Mouse (Mus musculus) heart, embryonic 16.5 days (tissue): ENCODE results near the gene Spert. TPM values are rescaled to one million over a fixed set of nuclear protein-coding genes. Genes with fewer than 3 reads are reported as not detected.

Source experiments
- ATAC-seq: fragments of 200-750 bp; cut with Nextera tagmentation; replicated peaks from 2 replicates; pipeline ENCODE4 v1.8.0; 2017; ENCODE audit warnings: moderate number of reproducible peaks; ENCODE audit not compliant: insufficient read depth, low FRiP score; ENCODE audit errors: extremely low read depth
- H3K27ac ChIP-seq: fragments of 300-500 bp; sonication (generic); 2 replicates; pipeline ENCODE4 v1.5.1; 2014; ENCODE audit warnings: mild to moderate bottlenecking, low read length, control low read depth, moderate library complexity
- H3K27me3 ChIP-seq: fragments of 300-500 bp; sonication (generic); 2 replicates; pipeline ENCODE4 v1.6.1; 2014; ENCODE audit warnings: low read length, mixed read lengths; ENCODE audit not compliant: control insufficient read depth, insufficient read depth
- H3K36me3 ChIP-seq: fragments of 300-500 bp; sonication (generic); 2 replicates; pipeline ENCODE4 v1.6.1; 2014; ENCODE audit not compliant: control insufficient read depth, insufficient read depth
- H3K4me1 ChIP-seq: fragments of 300-500 bp; sonication (generic); 2 replicates; pipeline ENCODE4 v1.6.1; 2014; ENCODE audit warnings: low read length, mixed read lengths; ENCODE audit not compliant: control insufficient read depth, insufficient read depth
- H3K4me2 ChIP-seq: fragments of 300-500 bp; sonication (generic); 2 replicates; pipeline ENCODE4 v1.6.1; 2014; ENCODE audit warnings: low read depth, mild to moderate bottlenecking, control low read depth, low read length
- H3K4me3 ChIP-seq: fragments of 300-500 bp; sonication (generic); 2 replicates; pipeline ENCODE4 v1.5.1; 2014; ENCODE audit warnings: mild to moderate bottlenecking, control low read depth, low read length
- H3K9ac ChIP-seq: fragments of 300-500 bp; sonication (generic); 2 replicates; pipeline ENCODE4 v1.6.1; 2014; ENCODE audit warnings: low read length, control low read depth
- H3K9me3 ChIP-seq: fragments of 300-500 bp; sonication (generic); replicated peaks from 2 replicates; pipeline ENCODE4 v1.6.1; 2016; ENCODE audit warnings: low read length; ENCODE audit not compliant: control insufficient read depth
- WGBS: fragments of 180-500 bp; shearing (Covaris S2); extraction: QIAGEN DNeasy Blood & Tissue Kit; methylation state at CpG from one replicate; pipeline ENCODE4 v1.1.7; 2014; 5-methylcytosine and 5-hydroxymethylcytosine counted together
- polyA plus RNA-seq: library from polyadenylated mRNA; unstranded; fragments of >200 nt; fragmentation: Nextera tagmentation; extraction: Ambion mirVana; gene quantifications from 2 replicates; pipeline ENCODE4 v1.2.1, GENCODE M21; 2015

The Spert gene
- not detected in 2 replicates for polyA plus RNA-seq

- no peak within 1 kb of the TSS for H3K4me3 ChIP-seq
- 68% methylated on average over 3 of the region's 3 CpGs for WGBS
- no peak within 1 kb of the TSS for H3K27ac ChIP-seq
- no peaks in the 10 kb centered on the region; the same call in 1 of the 2 replicates for H3K27me3 ChIP-seq
- no peaks in the 10 kb centered on the region for H3K36me3 ChIP-seq
- H3K4me2 ChIP-seq, result no peak within 1 kb of the TSS
- no peaks in the 10 kb centered on the region for H3K9me3 ChIP-seq
- no peak within 1 kb of the TSS for H3K9ac ChIP-seq
- H3K4me1 ChIP-seq, result no peaks in the 10 kb centered on the region
- no peak for ATAC-seq
These were observed at the start of gene Spert for GRCm38 (mm10) chr14:75592978-75593377. TSS of gene Spert (minus strand) at chr14:75593116.

- 75% methylated on average over 8 of the region's 8 CpGs for WGBS
- Histone ChIP-seq H3K4me3 (no peak within 1 kb of the TSS), H3K4me1 (no peaks in the 10 kb centered on the region), H3K27ac (no peak within 1 kb of the TSS), H3K36me3 (no peaks in the 10 kb centered on the region), H3K27me3 (no peaks in the 10 kb centered on the region), H3K9ac (no peak within 1 kb of the TSS), H3K4me2 (no peak within 1 kb of the TSS), H3K9me3 (0 out of 2 replicates have a peak, but pooled peaks cover 4% of the 10 kb centered on the region)
- ATAC-seq, result no peak
These were observed 49.2 kb upstream of the Spert start, which contains the start of gene Erich6b for GRCm38 (mm10) chr14:75642080-75642479. TSS of gene Erich6b (plus strand) at chr14:75642259.

GRCm38 (mm10) chr14:75641369-75641768 lies 48.5 kb upstream of the Spert start:
- ATAC-seq, result no peak
- H3K4me2 ChIP-seq, result no peak overlapping the region
- no peaks in the 10 kb centered on the region for H3K36me3 ChIP-seq
- no peak overlapping the region for H3K27ac ChIP-seq
- no peak overlapping the region for H3K9ac ChIP-seq
- WGBS, result 66% methylated on average over 6 of the region's 6 CpGs
- no peaks in the 10 kb centered on the region for H3K4me1 ChIP-seq
- H3K27me3 ChIP-seq, result no peaks in the 10 kb centered on the region
- H3K4me3 ChIP-seq, result no peak overlapping the region
- 0 out of 2 replicates have a peak, but pooled peaks cover 4% of the 10 kb centered on the region for H3K9me3 ChIP-seq

- H3K27ac ChIP-seq, result no peak overlapping the region
- H3K4me3 ChIP-seq, result no peak overlapping the region
- H3K4me1 ChIP-seq, result no peaks in the 10 kb centered on the region
- 0 out of 2 replicates have a peak, but pooled peaks cover 4% of the 10 kb centered on the region for H3K9me3 ChIP-seq
- H3K4me2 ChIP-seq, result no peak overlapping the region
- 66% methylated on average over 2 of the region's 2 CpGs for WGBS
- ATAC-seq, result no peak
- H3K9ac ChIP-seq, result no peak overlapping the region
- H3K27me3 ChIP-seq, result no peaks in the 10 kb centered on the region
- H3K36me3 ChIP-seq, result no peaks in the 10 kb centered on the region
These were observed 47.9 kb upstream of the Spert start for GRCm38 (mm10) chr14:75640846-75641245.

GRCm38 (mm10) chr14:75637641-75638040 lies 44.7 kb upstream of the Spert start:
- Histone ChIP-seq H3K27ac (no peak overlapping the region), H3K27me3 (no peaks in the 10 kb centered on the region), H3K4me3 (no peak overlapping the region), H3K4me1 (no peaks in the 10 kb centered on the region), H3K4me2 (no peak overlapping the region), H3K9me3 (no peaks in the 10 kb centered on the region), H3K9ac (no peak overlapping the region), H3K36me3 (no peaks in the 10 kb centered on the region)
- 68% methylated on average over 4 of the region's 4 CpGs for WGBS
- no peak for ATAC-seq

- Histone ChIP-seq H3K9me3 (no peaks in the 10 kb centered on the region), H3K9ac (no peak overlapping the region), H3K36me3 (no peaks in the 10 kb centered on the region), H3K27me3 (no peaks in the 10 kb centered on the region), H3K4me1 (no peaks in the 10 kb centered on the region), H3K4me2 (no peak overlapping the region), H3K4me3 (no peak overlapping the region), H3K27ac (no peak overlapping the region)
- no peak for ATAC-seq
- WGBS, result 57% methylated on average over 7 of the region's 7 CpGs
These were observed 43.2 kb upstream of the Spert start for GRCm38 (mm10) chr14:75636107-75636506.

- H3K36me3 ChIP-seq, result no peaks in the 10 kb centered on the region
- H3K27ac ChIP-seq, result no peak overlapping the region
- no peak overlapping the region for H3K9ac ChIP-seq
- 40% methylated on average over 12 of the region's 12 CpGs for WGBS
- no peaks in the 10 kb centered on the region for H3K4me1 ChIP-seq
- H3K9me3 ChIP-seq, result no peaks in the 10 kb centered on the region
- H3K4me3 ChIP-seq, result no peak overlapping the region
- no peak; the same call in 1 of the 2 replicates for ATAC-seq
- H3K4me2 ChIP-seq, result peak overlapping the region; percentile 22; the same call in 1 of the 2 replicates
- H3K27me3 ChIP-seq, result no peaks in the 10 kb centered on the region
These were observed 42.4 kb upstream of the Spert start for GRCm38 (mm10) chr14:75635350-75635749.

GRCm38 (mm10) chr14:75628870-75629269 lies 36.0 kb upstream of the Spert start:
- H3K4me1 ChIP-seq, result no peaks in the 10 kb centered on the region
- no peak overlapping the region for H3K27ac ChIP-seq
- H3K9me3 ChIP-seq, result no peaks in the 10 kb centered on the region
- no peak overlapping the region for H3K4me3 ChIP-seq
- no peaks in the 10 kb centered on the region for H3K27me3 ChIP-seq
- no peak for ATAC-seq
- H3K36me3 ChIP-seq, result no peaks in the 10 kb centered on the region
- 80% methylated on average over 8 of the region's 8 CpGs for WGBS
- H3K4me2 ChIP-seq, result no peak overlapping the region
- no peak overlapping the region for H3K9ac ChIP-seq

- Histone ChIP-seq H3K9ac (no peak overlapping the region), H3K4me2 (no peak overlapping the region), H3K4me1 (no peaks in the 10 kb centered on the region), H3K9me3 (no peaks in the 10 kb centered on the region), H3K27me3 (no peaks in the 10 kb centered on the region), H3K4me3 (no peak overlapping the region), H3K36me3 (no peaks in the 10 kb centered on the region), H3K27ac (no peak overlapping the region)
- WGBS, result 71% methylated on average over 7 of the region's 7 CpGs
- no peak for ATAC-seq
These were observed 30.1 kb upstream of the Spert start for GRCm38 (mm10) chr14:75622984-75623383.
